Mouse (Mus musculus): ENCODE data around the gene Dpp4. TPM values are rescaled to one million over a fixed set of nuclear protein-coding genes. Genes with fewer than 3 reads are reported as not detected.

Gene Dpp4
- total and polyA plus RNA-seq, 2 experiments = 31.0 to 122 TPM

GRCm38 (mm10) chr2:62401011-62401410 is 11.0 kb downstream of the Dpp4 start:
- TF ChIP-seq POLR2A (IDR thresholded peaks at IDR 0.05; ENCODE audit: extremely low read depth, insufficient read depth, low read length) (no peak), CTCF (IDR thresholded peaks at IDR 0.05; ENCODE audit: low read depth, low read length) (no peak)
- H3K79me2 ChIP-seq (ENCODE audit: control insufficient read depth, insufficient read depth, low read length) = peaks cover 12% of the 10 kb centered on the region; the same call in 1 of the 2 replicates
- WGBS = 89% methylated on average over 6 of the region's 6 CpGs
- H3K4me1 ChIP-seq (ENCODE audit: control insufficient read depth, insufficient read depth, low read length) = peaks cover 8% of the 10 kb centered on the region
- H3K27ac ChIP-seq (replicated peaks; ENCODE audit: insufficient read depth, low read depth, low read length) = no peak overlapping the region
- no peak overlapping the region for H3K4me3 ChIP-seq (ENCODE audit: insufficient read depth, low read depth, low read length)
- DNase-seq (ENCODE audit: extremely low read depth, low read depth, low spot score) = no peak
- H3K27me3 ChIP-seq (ENCODE audit: control insufficient read depth, insufficient read depth, low read length) = no peaks in the 10 kb centered on the region
- H3K36me3 ChIP-seq (ENCODE audit: control insufficient read depth, insufficient read depth, low read length) = peaks cover 5% of the 10 kb centered on the region; the same call in 1 of the 2 replicates
- no peak overlapping the region for H3K9ac ChIP-seq (ENCODE audit: low read depth, low read length)

GRCm38 (mm10) chr2:62399832-62400231 is 12.2 kb downstream of the Dpp4 start:
- no peak for TF ChIP-seq CTCF (IDR thresholded peaks at IDR 0.05; ENCODE audit: low read depth, low read length)
- no peak for TF ChIP-seq POLR2A (IDR thresholded peaks at IDR 0.05; ENCODE audit: extremely low read depth, insufficient read depth, low read length)
- peaks cover 5% of the 10 kb centered on the region; the same call in 1 of the 2 replicates for H3K36me3 ChIP-seq (ENCODE audit: control insufficient read depth, insufficient read depth, low read length)
- DNase-seq (ENCODE audit: extremely low read depth, low read depth, low spot score) = no peak
- no peak overlapping the region for H3K9ac ChIP-seq (ENCODE audit: low read depth, low read length)
- no peak overlapping the region for H3K27ac ChIP-seq (replicated peaks; ENCODE audit: insufficient read depth, low read depth, low read length)
- H3K79me2 ChIP-seq (ENCODE audit: control insufficient read depth, insufficient read depth, low read length) = peaks cover 9% of the 10 kb centered on the region; the same call in 1 of the 2 replicates
- 91% methylated on average over 2 of the region's 2 CpGs for WGBS
- no peaks in the 10 kb centered on the region for H3K27me3 ChIP-seq (ENCODE audit: control insufficient read depth, insufficient read depth, low read length)
- no peak overlapping the region for H3K4me3 ChIP-seq (ENCODE audit: insufficient read depth, low read depth, low read length)
- peaks cover 8% of the 10 kb centered on the region for H3K4me1 ChIP-seq (ENCODE audit: control insufficient read depth, insufficient read depth, low read length)

GRCm38 (mm10) chr2:62399361-62399760 is 12.7 kb downstream of the Dpp4 start:
- 86% methylated on average over 8 of the region's 8 CpGs for WGBS
- H3K27ac ChIP-seq (replicated peaks; ENCODE audit: insufficient read depth, low read depth, low read length) = no peak overlapping the region
- TF ChIP-seq CTCF (IDR thresholded peaks at IDR 0.05; ENCODE audit: low read depth, low read length) (no peak), POLR2A (IDR thresholded peaks at IDR 0.05; ENCODE audit: extremely low read depth, insufficient read depth, low read length) (no peak)

GRCm38 (mm10) chr2:62398115-62398875 is 13.7 kb downstream of the Dpp4 start:
- WGBS = 50% methylated on average over 2 of the region's 2 CpGs
- peaks cover 13% of the 10 kb centered on the region; the same call in 1 of the 2 replicates for H3K79me2 ChIP-seq (ENCODE audit: control insufficient read depth, insufficient read depth, low read length)
- peaks cover 5% of the 10 kb centered on the region for H3K4me1 ChIP-seq (ENCODE audit: control insufficient read depth, insufficient read depth, low read length)
- H3K27ac ChIP-seq (replicated peaks; ENCODE audit: insufficient read depth, low read depth, low read length) = no peak overlapping the region; the same call in 1 of the 2 replicates
- DNase-seq (ENCODE audit: extremely low read depth, low read depth, low spot score) = peak; percentile 70
- TF ChIP-seq CTCF (IDR thresholded peaks at IDR 0.05; ENCODE audit: low read depth, low read length) (no peak), POLR2A (IDR thresholded peaks at IDR 0.05; ENCODE audit: extremely low read depth, insufficient read depth, low read length) (no peak)
- peaks cover 7% of the 10 kb centered on the region; the same call in 1 of the 2 replicates for H3K36me3 ChIP-seq (ENCODE audit: control insufficient read depth, insufficient read depth, low read length)
- no peak overlapping the region for H3K9ac ChIP-seq (ENCODE audit: low read depth, low read length)
- no peaks in the 10 kb centered on the region for H3K27me3 ChIP-seq (ENCODE audit: control insufficient read depth, insufficient read depth, low read length)
- H3K4me3 ChIP-seq (ENCODE audit: insufficient read depth, low read depth, low read length) = no peak overlapping the region

More at GRCm38 (mm10) chr2:62399361-62399760, 12.7 kb downstream of the Dpp4 start:
- peaks cover 13% of the 10 kb centered on the region; the same call in 1 of the 2 replicates for H3K79me2 ChIP-seq (ENCODE audit: control insufficient read depth, insufficient read depth, low read length)
- no peaks in the 10 kb centered on the region for H3K27me3 ChIP-seq (ENCODE audit: control insufficient read depth, insufficient read depth, low read length)
- peaks cover 8% of the 10 kb centered on the region for H3K4me1 ChIP-seq (ENCODE audit: control insufficient read depth, insufficient read depth, low read length)
- peaks cover 7% of the 10 kb centered on the region; the same call in 1 of the 2 replicates for H3K36me3 ChIP-seq (ENCODE audit: control insufficient read depth, insufficient read depth, low read length)
- H3K4me3 ChIP-seq (ENCODE audit: insufficient read depth, low read depth, low read length) = no peak overlapping the region
- DNase-seq (ENCODE audit: extremely low read depth, low read depth, low spot score) = no peak
- no peak overlapping the region for H3K9ac ChIP-seq (ENCODE audit: low read depth, low read length)

GRCm38 (mm10) chr2:62397661-62398060 is 14.4 kb downstream of the Dpp4 start:
- Histone ChIP-seq H3K4me1 (ENCODE audit: control insufficient read depth, insufficient read depth, low read length) (peaks cover 5% of the 10 kb centered on the region), H3K27me3 (ENCODE audit: control insufficient read depth, insufficient read depth, low read length) (no peaks in the 10 kb centered on the region), H3K9ac (ENCODE audit: low read depth, low read length) (no peak overlapping the region), H3K4me3 (ENCODE audit: insufficient read depth, low read depth, low read length) (no peak overlapping the region), H3K36me3 (ENCODE audit: control insufficient read depth, insufficient read depth, low read length) (peaks cover 7% of the 10 kb centered on the region; the same call in 1 of the 2 replicates), H3K79me2 (ENCODE audit: control insufficient read depth, insufficient read depth, low read length) (peaks cover 13% of the 10 kb centered on the region; the same call in 1 of the 2 replicates), H3K27ac (replicated peaks; ENCODE audit: insufficient read depth, low read depth, low read length) (no peak overlapping the region)
- no peak for TF ChIP-seq POLR2A (IDR thresholded peaks at IDR 0.05; ENCODE audit: extremely low read depth, insufficient read depth, low read length)
- TF ChIP-seq CTCF (IDR thresholded peaks at IDR 0.05; ENCODE audit: low read depth, low read length) = no peak
- WGBS = 77% methylated on average over 4 of the region's 4 CpGs
- DNase-seq (ENCODE audit: extremely low read depth, low read depth, low spot score) = no peak

Data from liver, adult 2 months (tissue).